Mouse (Mus musculus) neural tube, embryonic 15.5 days (tissue): Measurements from ENCODE around the gene Bcap29. TPM values are rescaled to one million over a fixed set of nuclear protein-coding genes. Genes with fewer than 3 reads are reported as not detected.

Experiments
- polyA plus RNA-seq: library from polyadenylated mRNA; unstranded; fragments of >200 nt; fragmentation: Nextera tagmentation; extraction: Ambion mirVana; gene quantifications from 2 replicates; pipeline ENCODE4 v1.2.1, GENCODE M21; 2015

The Bcap29 gene
- polyA plus RNA-seq, 1 experiment from 2014 or later = 31.4 TPM

Other genes with a start within 250 kb of the Bcap29 start
- 0.37 and 0.72 TPM in 2 replicates for gene Slc26a3, start 243.8 kb downstream of the Bcap29 start, polyA plus RNA-seq
- 13.2 and 16.5 TPM in 2 replicates for gene Cbll1, start 135.0 kb downstream of the Bcap29 start, polyA plus RNA-seq
- gene Slc26a4, start 74.7 kb downstream of the Bcap29 start, polyA plus RNA-seq = 0.08 TPM in 1 of 2 replicates, not detected in the other
- gene Dus4l, start 20.2 kb upstream of the Bcap29 start, polyA plus RNA-seq = 6.8 and 10.3 TPM in 2 replicates
- 27.4 and 28.6 TPM in 2 replicates for gene Cog5, start 20.2 kb upstream of the Bcap29 start, polyA plus RNA-seq
- 19.6 and 22.4 TPM in 2 replicates for gene Gpr22, start 79.3 kb upstream of the Bcap29 start, polyA plus RNA-seq